13 mouse cellular contexts compared by ENCODE assay signal in genomic region chr4:141900421-141900820, GRCm38 (mm10). TPM values are rescaled to one million over a fixed set of nuclear protein-coding genes. Genes with fewer than 3 reads are reported as not detected.
DNase-seq lines count a peak whose midpoint lies in the region; ATAC-seq lines count a peak whose summit lies in the region.
"Had no signal": no experiment of that assay in that cellular context is flagged by ENCODE, and none has a peak within 500 bp of the region (broad histone marks: within the 10 kb centered on the region; RNA-seq: fewer than 3 reads in every experiment).

No protein-coding gene starts in this region.

- DNase-seq in heart, postnatal 4 days: no peak
- DNase-seq in midbrain, embryonic 14.5 days: no peak
- DNase-seq in gastrocnemius, postnatal 36 days: no peak
- DNase-seq in thymus, postnatal 25 days: no peak
- no peak for DNase-seq in cerebellum, adult 11 months
- DNase-seq: spleen, adult 18-20 months had no signal

- H3K27me3 ChIP-seq in heart, embryonic 11.5 days (ENCODE audit: control insufficient read depth, insufficient read depth, low read length): peaks cover 2% of the 10 kb centered on the region; the same call in 1 of the 2 replicates
- no peaks in the 10 kb centered on the region for H3K27me3 ChIP-seq in embryonic facial prominence, embryonic 15.5 days
- H3K27me3 ChIP-seq in hindbrain, embryonic 15.5 days: no peaks in the 10 kb centered on the region
- no peaks in the 10 kb centered on the region for H3K27me3 ChIP-seq in midbrain, embryonic 14.5 days (ENCODE audit: control insufficient read depth, insufficient read depth, low read length)

- H3K4me3 ChIP-seq in heart, embryonic 11.5 days (ENCODE audit: low read depth, low read length): no peak overlapping the region
- no peak overlapping the region for H3K4me3 ChIP-seq in embryonic facial prominence, embryonic 15.5 days (replicated peaks)
- H3K4me3 ChIP-seq in hindbrain, embryonic 15.5 days: no peak overlapping the region
- no peak overlapping the region for H3K4me3 ChIP-seq in midbrain, embryonic 14.5 days (replicated peaks; ENCODE audit: low read depth, low read length)

- no peaks in the 10 kb centered on the region for H3K9me3 ChIP-seq in heart, embryonic 11.5 days (replicated peaks; ENCODE audit: control insufficient read depth, low read length)
- H3K9me3 ChIP-seq in embryonic facial prominence, embryonic 15.5 days (replicated peaks): no peaks in the 10 kb centered on the region
- H3K9me3 ChIP-seq in hindbrain, embryonic 15.5 days: no peaks in the 10 kb centered on the region
- no peaks in the 10 kb centered on the region for H3K9me3 ChIP-seq in midbrain, embryonic 14.5 days (ENCODE audit: control insufficient read depth, low read length)
- H3K9me3 ChIP-seq: G1E had no signal

- H3K36me3 ChIP-seq in heart, embryonic 11.5 days (ENCODE audit: control insufficient read depth, insufficient read depth, low read length): no peaks in the 10 kb centered on the region
- no peaks in the 10 kb centered on the region for H3K36me3 ChIP-seq in embryonic facial prominence, embryonic 15.5 days
- no peaks in the 10 kb centered on the region for H3K36me3 ChIP-seq in hindbrain, embryonic 15.5 days
- H3K36me3 ChIP-seq in midbrain, embryonic 14.5 days (ENCODE audit: control insufficient read depth, insufficient read depth, low read length): no peaks in the 10 kb centered on the region
- H3K36me3 ChIP-seq: G1E had no signal

- H3K4me1 ChIP-seq in heart, embryonic 11.5 days (ENCODE audit: control insufficient read depth, insufficient read depth, low read length): peaks cover 38% of the 10 kb centered on the region
- H3K4me1 ChIP-seq in embryonic facial prominence, embryonic 15.5 days: peaks cover 43% of the 10 kb centered on the region
- H3K4me1 ChIP-seq in hindbrain, embryonic 15.5 days (replicated peaks): peaks cover 58% of the 10 kb centered on the region
- H3K4me1 ChIP-seq in midbrain, embryonic 14.5 days (ENCODE audit: control insufficient read depth, insufficient read depth, low read length): peaks cover 53% of the 10 kb centered on the region

- intact Hi-C loops in gastrocnemius, postnatal 36 days (cut with DNase I): no loop called here

- H3K27ac ChIP-seq in heart, embryonic 11.5 days (ENCODE audit: low read depth, low read length): peak overlapping the region; percentile 83; the same call in 1 of the 2 replicates
- H3K27ac ChIP-seq in embryonic facial prominence, embryonic 15.5 days (replicated peaks): peak overlapping the region; percentile 44
- peak overlapping the region; percentile 75 for H3K27ac ChIP-seq in hindbrain, embryonic 15.5 days (replicated peaks)
- peak overlapping the region; percentile 92 for H3K27ac ChIP-seq in midbrain, embryonic 14.5 days (replicated peaks; ENCODE audit: low read depth, low read length)

- WGBS in heart, embryonic 11.5 days (ENCODE audit: insufficient replicate concordance): 53% methylated on average over 11 of the region's 11 CpGs
- WGBS in embryonic facial prominence, embryonic 15.5 days: 63% methylated on average over 11 of the region's 11 CpGs
- WGBS in hindbrain, embryonic 15.5 days: 50% methylated on average over 11 of the region's 11 CpGs
- 39% methylated on average over 11 of the region's 11 CpGs for WGBS in midbrain, embryonic 14.5 days

- H3K9ac ChIP-seq in heart, embryonic 11.5 days (ENCODE audit: low read depth, low read length): no peak overlapping the region
- no peak overlapping the region for H3K9ac ChIP-seq in embryonic facial prominence, embryonic 15.5 days
- H3K9ac ChIP-seq in hindbrain, embryonic 15.5 days: no peak overlapping the region
- H3K9ac ChIP-seq in midbrain, embryonic 14.5 days (replicated peaks; ENCODE audit: low read length): no peak overlapping the region

- H3K4me2 ChIP-seq in heart, embryonic 11.5 days: no peak overlapping the region
- no peak overlapping the region for H3K4me2 ChIP-seq in embryonic facial prominence, embryonic 15.5 days (replicated peaks)
- H3K4me2 ChIP-seq in hindbrain, embryonic 15.5 days: no peak overlapping the region
- H3K4me2 ChIP-seq in midbrain, embryonic 14.5 days (ENCODE audit: low read length): no peak overlapping the region

- peak; percentile 47; the same call in 1 of the 2 replicates for ATAC-seq in heart, embryonic 11.5 days (replicated peaks; ENCODE audit: insufficient number of reproducible peaks, low FRiP score, low TSS enrichment)
- no peak for ATAC-seq in embryonic facial prominence, embryonic 15.5 days (ENCODE audit: insufficient number of reproducible peaks, low FRiP score, low TSS enrichment, low read depth)
- no peak for ATAC-seq in hindbrain, embryonic 15.5 days (ENCODE audit: low FRiP score, low read depth)
- ATAC-seq in midbrain, embryonic 14.5 days (ENCODE audit: low FRiP score, low TSS enrichment): no peak

RNA-seq across cellular contexts. Expression of gene Efhd2, which starts 25.7 kb away (rescaled TPM):
- polyA plus RNA-seq in heart, embryonic 11.5 days (2014; fragmentation: Nextera tagmentation; extraction: Ambion mirVana): 59.2 and 63.4 TPM in 2 replicates
- 10 to 100 TPM; 46.5 to 50.5 TPM for total RNA-seq in heart, postnatal 4 days (2021)
- polyA plus RNA-seq in embryonic facial prominence, embryonic 15.5 days (2015; fragmentation: Nextera tagmentation; extraction: Ambion mirVana): 81.7 and 83.2 TPM in 2 replicates
- 77.8 and 83.5 TPM in 2 replicates for polyA plus RNA-seq in hindbrain, embryonic 15.5 days (2015; fragmentation: Nextera tagmentation; extraction: Ambion mirVana)
- polyA plus RNA-seq in midbrain, embryonic 14.5 days (2014; fragmentation: Nextera tagmentation; extraction: Ambion mirVana): 53.8 and 54.0 TPM in 2 replicates
- total RNA-seq in gastrocnemius, postnatal 36 days (2021): 1 to 10 TPM; 5.8 to 6.4 TPM

RNA-seq across cellular contexts. Expression of gene Ctrc, which starts 54.3 kb away (rescaled TPM):
- polyA plus RNA-seq in heart, embryonic 11.5 days (2014; fragmentation: Nextera tagmentation; extraction: Ambion mirVana): not detected in 2 replicates
- total RNA-seq in heart, postnatal 4 days (2021): not detected
- not detected in 2 replicates for polyA plus RNA-seq in embryonic facial prominence, embryonic 15.5 days (2015; fragmentation: Nextera tagmentation; extraction: Ambion mirVana)
- polyA plus RNA-seq in hindbrain, embryonic 15.5 days (2015; fragmentation: Nextera tagmentation; extraction: Ambion mirVana): not detected in 2 replicates
- not detected in 2 replicates for polyA plus RNA-seq in midbrain, embryonic 14.5 days (2014; fragmentation: Nextera tagmentation; extraction: Ambion mirVana)
- not detected for total RNA-seq in gastrocnemius, postnatal 36 days (2021)
- total RNA-seq: G1E; left cerebral cortex, postnatal 36 days had no signal
- polyA plus RNA-seq: cortical plate, adult 2 months; G1E; heart, embryonic 14.5 days had no signal
